Mouse (Mus musculus) layer of hippocampus, adult 9-11 months (tissue): ENCODE data around the gene Glra1.
"Not testable (repeated sequence)": the region's sequence is repeated elsewhere in the genome, so short reads cannot be mapped to it uniquely, and the experiment has no call there.

Experiments used
- DNase-seq: peaks from one replicate; pipeline ENCODE4 v3.0.0; 2022

The Glra1 gene

DNA sequence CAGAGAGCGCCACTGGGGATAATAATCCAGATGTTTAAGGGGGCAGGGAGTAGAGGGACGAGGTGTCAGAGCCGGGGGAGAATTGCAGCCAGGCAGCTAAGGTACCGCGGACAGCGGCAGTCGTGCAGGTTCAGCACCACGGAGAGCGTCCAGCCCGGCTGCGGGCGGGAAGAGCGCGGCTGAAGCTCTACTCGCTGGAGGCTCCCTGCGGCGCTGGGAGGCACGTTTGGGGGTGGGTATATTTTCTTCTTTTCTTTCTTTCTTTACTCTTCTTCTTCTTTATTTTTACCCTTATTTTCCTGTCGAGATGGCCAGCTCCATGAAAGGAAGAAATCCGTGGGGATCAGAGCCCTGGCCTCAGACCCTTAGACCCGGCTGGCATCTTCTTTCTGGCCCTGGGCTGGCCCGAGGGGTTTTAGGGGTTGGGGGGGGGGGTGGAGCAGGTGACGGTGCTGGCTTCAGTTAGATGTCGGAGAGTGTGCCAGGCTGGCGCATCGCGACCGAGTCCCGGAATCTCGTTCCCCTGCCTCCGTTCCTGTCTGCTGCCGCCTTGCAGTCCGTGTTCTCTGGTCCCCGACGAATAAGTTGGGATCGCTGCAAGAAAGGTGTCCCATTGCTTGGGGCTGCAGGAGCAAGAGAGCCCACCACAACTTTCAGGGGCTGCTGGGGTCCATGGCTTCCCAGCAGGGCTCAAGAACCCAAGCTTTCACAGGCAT, at the start of gene Glra1:
Gene Glra1, minus strand, starts transcription at position 391 of the 716 bp plus-strand sequence.
- DNase-seq: no peak

DNA sequence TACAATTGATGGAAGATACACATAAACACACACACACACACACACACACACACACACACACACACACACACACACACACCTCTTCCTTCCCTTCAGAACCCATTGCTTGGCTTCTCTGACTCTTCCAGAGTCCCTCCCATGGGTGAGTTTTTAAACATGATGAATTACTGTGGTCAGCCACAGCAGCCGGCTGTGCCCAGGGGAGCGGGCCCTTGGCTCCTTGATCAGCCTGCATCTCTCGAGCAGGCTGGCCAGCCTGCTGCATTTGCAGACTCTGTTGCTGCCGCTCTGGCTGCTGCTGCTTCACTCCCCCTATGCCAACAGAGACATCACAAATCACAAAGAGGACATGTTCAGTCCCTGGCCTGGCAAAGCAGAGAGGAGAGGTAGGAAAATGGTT, 29.0 kb upstream of the Glra1 start:
- DNase-seq: no peak

DNA sequence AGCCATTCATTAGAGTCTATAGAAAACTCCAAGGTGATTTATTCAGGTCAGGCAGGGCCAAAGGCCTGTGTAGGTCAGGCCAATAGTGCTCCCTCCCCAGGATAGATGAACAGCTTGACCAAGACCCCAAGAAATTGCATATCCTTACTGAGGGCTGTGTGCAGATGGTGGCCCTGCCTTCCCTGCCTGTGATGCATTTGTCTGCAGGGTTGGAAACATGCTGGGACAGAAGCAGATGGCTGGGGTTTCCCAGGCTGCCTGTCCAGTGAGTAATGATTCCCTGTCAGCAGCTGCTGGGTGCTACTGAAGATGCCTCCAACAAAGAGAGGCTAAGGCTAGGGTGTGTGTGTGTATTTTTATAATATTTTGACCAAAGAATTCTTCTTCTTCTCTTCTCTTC, 25.9 kb upstream of the Glra1 start:
- peak; percentile 28 for DNase-seq

DNA sequence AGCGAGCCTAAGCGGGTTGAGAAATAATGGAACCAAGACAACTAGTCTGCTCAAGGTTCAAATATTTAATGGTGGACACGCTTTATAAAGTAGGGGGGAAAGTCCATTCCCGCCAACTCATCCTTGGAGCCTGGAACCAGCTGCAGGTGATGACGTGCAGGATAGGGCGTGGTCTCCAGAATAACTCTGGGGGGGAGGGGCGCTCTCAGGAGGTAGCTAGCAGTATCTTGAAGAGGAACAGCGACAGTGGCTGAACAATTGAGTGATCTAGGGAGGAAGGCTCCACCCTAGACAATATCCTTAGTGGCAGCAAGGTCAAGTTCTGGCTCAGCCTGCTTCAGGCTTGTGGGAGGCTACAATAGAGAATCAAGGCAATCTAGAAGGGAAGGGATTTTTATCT, 6.6 kb upstream of the Glra1 start:
- DNase-seq: not testable (repeated sequence)

DNA sequence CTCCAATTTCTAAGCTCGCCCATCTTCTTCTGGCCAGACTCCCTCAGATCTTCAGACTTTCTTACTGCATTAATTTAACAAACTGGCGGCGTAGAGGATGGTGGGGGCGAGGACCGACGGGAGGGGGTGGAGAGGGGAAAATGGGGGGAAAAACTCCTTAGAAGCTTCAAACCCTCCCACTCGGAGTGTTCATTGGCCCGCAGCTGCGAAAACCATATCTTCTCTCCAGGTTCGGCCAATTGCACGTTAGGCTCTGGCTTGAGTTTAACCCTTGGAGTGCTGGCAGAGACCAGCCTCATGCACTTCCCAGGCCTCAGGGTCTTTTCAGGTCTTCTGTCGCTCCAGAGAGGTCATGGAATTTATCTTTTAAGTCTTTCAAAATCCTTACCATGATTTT, 524 bp upstream of the Glra1 start:
- no peak for DNase-seq

DNA sequence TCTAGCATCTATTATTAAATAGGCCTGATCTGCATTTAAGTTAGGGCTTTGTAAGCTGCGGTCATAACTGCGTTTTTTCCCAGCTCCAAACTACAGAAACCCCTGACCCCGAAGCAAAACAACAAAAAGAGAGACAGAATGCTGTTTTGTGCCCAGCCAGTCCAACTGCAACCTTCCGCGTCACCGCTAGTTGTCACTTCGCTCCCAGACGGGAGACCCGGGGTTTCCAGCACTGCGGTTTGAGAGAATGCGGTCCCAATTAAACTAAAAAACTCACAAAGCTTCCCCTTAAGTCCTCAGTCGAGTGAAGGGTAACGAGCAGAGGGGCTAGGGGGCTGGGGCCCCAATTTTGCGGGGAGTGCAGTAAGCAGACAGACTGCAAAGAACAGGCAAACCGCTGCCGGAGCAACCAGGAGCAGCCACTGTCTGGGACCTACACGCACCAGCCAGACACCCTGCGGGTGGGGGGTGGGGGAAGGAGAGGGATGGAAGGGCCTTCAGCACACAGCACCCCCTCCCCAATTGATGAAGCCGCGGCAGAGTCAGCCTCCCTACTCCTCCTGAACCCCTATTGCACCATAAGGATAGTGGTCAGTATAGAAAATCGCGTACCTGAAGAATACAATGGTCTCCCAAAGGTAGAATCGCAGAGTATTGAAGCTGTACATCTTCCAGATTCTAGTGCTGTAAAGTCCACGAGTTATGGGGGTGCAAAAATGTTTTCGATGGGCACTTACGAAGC, 761 bp downstream of the Glra1 start:
- no peak for DNase-seq

DNA sequence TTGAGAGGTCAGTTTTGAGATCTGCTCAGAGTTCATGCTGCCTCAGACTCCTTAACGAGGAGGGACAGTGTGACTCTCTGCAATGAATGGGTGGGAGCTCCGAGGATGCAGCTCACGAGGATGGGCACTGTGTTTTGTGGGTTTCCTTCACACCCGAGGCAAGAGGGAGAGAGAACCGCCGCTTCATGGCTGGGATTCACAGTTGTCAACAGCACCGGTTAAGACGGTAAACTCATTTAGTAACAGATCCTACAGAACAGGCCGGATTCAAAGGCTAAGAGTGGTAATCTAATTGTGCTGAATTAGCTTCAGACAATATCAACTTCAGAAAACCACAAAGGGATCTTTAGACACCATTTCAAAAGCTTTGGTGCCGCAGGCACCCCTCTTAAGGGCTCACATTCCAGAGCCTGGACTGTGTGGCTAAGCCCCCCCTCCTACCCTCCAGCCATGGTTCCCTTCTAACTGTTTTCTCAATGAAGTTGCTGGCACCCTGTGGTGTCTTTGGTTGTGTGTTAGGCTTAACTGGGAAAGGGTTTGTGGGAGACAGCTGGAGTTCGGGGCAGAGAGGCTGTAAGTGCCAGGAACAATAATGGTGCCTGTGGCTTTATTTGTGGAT, 6.4 kb downstream of the Glra1 start:
- DNase-seq: no peak

DNA sequence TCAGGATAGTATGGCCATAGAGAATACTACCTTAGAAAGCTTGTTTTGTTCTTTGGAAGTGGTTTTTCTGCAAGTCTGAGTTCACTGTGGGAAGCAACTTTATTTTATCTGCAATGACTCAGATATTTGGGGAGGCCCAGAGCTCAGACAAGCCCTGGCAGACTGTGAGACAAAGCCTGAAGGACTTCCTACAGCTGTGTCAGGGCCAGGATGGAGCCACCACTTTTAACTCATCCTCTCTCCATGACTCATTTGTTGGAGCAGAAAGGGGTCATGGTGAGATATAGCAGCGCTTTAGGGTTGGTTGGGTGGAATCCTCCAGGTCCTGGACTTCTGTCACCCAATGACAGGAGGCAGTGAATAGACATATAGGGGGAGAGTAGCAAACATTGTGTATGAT, 12.3 kb downstream of the Glra1 start:
- no peak for DNase-seq

DNA sequence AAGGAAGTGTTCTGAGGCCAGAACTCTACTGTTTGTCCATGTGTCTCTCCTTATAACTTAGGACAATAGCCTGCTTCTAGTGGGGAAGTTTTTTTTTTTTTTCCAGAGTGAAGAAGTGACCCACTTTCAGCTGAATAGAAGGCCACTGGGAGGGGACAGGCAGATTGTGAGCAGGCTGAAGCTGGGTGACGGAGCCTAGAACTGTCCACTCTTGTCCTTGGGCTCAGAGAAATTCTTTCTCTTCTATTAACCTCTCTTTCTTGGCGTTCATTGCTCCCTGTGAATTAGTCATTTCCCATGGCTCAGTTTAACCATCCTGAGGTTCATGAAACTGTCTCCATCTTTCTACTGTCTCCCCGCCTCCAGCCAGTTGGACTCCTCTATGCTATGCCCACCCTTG, 13.6 kb downstream of the Glra1 start:
- no peak for DNase-seq

DNA sequence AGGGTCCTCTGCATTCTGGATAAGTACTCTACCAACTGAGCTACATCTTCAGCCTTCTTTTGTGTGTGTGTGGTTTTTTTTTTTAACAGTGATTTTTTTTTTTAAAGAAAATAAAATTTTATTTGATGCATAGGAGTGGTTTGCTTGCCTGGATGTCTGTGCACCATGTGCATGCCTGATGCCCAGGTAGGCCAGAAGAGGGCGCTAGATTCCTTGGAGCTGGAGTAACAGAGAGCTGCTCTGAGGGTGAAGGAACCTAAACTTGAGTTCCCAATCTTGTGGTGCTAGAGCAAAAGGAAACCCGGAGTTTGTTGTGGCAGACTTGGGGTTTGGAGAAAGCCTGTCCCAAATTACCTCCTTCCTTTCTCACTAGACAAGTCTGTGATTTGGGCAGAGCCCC, 16.8 kb downstream of the Glra1 start:
- DNase-seq: no peak

DNA sequence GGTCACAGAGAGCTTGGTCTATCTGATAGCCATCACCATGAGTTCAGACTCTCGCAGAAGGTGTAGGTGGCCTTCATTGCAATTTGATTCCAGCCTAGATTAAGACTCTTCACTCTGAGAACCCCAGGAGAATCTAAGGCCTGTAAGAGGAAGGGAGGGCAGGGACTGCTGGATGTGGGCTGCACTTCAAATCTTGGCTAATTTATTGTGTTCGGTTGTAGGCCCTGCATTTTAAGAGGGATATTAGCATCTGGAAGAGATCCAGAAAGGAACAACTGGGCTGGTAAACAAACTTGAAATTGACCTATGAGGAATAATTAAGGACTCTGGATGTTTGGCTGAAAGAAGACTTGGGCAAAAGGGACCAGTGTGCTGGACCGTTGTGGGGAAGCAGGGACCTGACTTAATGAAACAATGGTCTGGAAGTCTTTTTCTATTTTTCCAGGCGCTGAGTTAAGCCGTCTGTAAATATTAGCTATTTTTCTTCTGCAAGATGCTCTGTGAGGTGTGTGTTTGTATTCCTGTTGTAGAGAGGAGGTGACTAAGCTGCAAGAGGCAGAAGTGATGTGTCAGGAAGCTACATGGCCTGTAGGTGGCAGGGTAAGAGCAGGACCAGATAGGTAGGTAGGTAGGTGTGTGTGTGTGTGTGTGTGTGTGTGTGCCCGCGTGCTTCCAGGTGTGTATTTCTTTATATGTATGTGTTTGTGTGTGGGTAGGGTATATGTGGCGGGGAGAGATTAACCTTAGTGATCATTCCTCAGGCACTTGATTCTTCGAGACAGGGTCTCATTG, 18.4 kb downstream of the Glra1 start:
- peak; percentile 11 for DNase-seq

DNA sequence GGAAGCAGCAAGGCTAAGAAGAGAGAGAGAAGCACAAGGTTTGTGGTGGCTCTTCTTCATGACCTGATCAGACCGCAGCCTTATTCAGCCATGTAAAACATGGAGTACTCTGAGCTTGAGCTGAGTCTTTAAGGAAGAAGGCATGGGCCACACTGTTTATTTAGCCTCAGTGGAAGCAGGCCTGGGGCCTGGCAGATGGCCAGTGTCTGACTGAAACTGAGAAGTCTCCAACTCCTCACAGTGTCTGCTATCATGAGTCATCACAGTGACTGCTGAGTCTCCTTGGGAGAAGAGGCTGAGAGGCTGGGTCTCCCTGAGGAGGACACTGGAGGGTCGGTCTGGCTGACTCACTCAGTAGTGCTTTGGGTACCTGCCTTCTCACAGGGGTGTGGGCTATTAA, 33.6 kb downstream of the Glra1 start:
- no peak for DNase-seq

DNA sequence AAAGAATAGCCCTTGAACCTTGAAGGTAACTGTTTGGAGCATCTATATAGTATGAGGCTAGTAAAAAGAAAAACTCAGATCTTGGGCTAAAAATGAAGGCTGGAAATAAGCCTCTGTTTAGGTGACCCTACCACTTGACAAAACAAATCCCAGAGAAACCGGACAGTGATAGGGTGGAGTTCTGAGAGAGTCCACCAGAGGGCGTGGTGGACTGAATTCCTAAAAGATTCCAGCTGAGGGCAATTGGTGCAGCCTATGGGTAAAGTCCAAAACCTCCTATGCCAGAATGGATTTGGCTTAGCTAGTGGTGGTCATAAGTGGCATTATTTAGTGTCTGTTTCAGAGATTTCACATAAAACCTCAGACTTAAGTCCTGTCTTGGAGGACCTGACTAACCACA, 36.9 kb downstream of the Glra1 start:
- DNase-seq: no peak

DNA sequence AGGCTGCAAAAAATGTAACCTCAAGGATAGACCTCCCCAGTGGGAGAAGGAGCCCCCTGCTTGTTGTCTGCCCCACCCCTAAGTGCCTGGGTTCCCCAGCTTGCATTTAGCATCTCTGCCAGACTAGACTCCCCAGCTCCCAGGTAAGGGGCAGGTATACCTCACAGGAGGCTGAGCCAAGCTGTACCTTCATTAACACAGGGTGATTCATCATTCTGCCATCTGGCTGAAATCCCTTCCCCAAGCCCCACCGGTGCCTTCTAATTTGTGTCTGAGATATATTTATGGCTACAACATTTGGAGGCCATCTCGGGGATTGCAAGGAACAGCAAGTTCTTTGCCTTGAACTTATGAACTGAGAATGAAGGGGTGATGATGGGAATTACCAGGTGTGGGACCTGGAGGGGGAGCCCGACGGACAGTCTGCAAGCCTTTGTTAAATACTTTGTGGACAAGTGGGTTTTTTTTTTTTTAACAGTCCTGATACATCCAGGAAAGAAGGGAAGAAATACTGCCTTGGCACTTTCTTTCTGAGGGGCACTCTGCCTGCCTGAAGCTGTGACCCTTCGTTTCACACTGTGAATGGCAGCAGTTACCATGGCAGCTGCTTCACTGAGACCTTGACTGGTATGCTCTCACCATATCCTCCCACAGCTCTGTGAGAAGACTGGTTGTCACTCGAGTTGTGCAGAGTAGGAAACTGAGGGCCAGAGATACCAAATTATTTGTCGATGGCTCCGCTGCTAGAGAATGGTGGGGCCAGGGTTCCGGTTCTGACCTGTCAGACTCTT, 41.5 kb downstream of the Glra1 start:
- DNase-seq: no peak

DNA sequence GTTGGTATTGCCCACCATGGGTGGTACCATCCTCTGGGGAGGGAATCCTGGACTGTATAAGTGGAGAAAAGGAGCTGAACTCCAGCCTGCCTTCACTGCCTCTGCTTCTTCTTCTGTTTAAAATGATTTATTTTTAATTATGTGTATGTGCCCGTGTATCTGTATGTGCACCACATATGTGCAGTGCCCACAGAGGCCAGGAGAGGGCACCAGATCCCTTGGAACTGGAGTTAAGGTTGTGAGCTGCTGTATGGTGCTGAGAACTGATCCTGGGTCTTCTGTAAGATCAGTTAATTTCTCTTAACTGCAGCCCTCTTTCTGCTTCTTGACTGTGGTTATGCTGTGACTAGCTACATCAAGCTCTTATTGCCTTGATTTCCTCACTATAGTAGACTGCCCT, 62.3 kb downstream of the Glra1 start:
- no peak for DNase-seq

DNA sequence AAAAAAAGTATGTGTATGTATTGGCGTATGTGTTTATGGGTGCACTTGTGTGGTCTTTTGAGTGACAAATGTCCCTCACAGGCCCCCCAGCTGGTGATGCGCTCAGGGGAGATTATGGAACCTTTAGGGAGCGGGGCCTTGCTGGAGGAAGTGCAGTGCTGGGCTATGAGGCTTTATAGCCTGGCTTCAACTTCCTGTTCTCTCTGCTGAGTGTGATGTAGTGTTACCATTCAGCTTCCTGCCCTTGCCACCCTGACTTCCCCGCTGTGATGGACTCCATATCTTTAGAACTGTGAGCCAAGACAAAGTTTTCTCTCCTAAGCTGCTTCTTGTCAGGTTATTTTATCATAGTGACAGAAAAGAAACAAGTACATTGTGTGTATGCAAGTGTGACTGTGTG, 65.3 kb downstream of the Glra1 start:
- no peak for DNase-seq

DNA sequence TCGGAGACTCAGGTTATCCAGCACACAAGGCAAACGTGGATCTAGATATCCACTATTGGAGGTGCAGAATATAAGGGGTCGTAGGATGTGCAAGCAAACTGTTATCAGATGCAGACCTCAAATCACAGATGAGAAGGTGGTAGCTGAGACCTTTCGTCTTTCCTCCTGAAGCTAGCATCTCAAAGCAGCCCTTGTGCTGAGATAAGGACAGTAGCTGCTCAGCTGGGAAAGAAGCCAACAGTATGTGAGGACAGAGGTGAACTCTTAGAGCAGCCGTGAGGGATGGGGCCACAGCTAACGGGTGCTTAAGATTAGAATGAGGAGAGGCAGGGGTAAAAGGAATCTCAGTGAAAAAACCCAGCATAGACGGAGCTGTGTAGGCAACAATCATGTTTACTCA, 65.9 kb downstream of the Glra1 start:
- no peak for DNase-seq

DNA sequence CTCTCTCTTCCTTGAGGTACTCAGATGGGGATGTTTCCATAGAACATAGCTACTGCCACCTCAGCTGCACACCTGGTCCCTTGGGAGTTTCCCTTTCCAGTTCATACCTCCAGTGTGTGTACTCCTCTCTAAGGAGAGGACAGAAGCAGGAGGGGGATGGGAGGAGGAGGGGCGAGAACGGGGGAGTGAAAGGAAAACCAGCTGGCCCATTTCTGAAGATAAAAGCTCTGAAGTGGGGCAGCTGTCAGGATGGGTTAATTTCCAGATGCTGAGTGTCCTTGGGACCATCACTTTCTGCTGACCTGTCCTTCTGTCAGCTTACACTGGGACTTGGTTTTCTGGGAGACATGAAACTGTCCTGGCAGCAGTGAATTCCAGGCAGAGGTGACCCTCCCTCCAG, 73.2 kb downstream of the Glra1 start:
- DNase-seq: no peak

DNA sequence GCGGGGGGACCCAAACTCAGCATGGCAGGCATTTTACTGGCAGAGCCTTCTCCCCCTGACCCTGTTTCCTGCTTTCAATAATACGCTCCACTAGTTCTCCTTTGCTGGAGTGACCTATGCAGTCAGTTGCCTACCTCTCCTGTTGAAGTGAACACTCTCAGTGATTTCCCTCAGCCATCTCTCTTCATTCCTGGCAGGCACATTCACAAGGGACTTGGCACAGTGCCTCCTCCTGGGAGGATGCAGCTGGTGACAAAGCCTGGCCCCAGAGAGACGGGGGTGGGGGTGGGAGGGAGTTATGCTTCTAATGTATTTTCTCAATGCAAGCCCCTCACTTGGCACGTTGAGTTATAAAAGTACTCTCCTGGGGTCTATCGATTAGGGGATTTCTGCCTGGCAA, 74.6 kb downstream of the Glra1 start:
- peak; percentile 81 for DNase-seq

DNA sequence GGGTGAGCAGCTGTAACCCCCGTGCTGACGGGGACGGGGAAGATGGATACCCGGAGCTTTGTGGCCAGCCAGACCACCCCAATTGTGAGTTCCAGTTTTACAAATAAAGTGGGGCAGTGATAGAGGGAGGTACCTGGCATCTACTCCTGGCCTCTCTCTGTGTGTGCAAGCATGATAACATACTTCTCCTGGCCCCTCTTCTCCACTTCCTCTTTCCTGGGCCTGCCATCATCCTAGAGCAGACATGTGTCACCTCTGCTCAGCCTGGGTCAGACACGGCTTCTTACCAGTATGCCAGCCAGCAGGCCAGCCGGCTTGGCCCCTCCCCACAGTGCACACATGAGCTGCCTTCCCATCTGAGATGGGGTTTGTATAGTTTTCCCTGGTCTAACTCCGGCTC, 77.3 kb downstream of the Glra1 start:
- DNase-seq: no peak

DNA sequence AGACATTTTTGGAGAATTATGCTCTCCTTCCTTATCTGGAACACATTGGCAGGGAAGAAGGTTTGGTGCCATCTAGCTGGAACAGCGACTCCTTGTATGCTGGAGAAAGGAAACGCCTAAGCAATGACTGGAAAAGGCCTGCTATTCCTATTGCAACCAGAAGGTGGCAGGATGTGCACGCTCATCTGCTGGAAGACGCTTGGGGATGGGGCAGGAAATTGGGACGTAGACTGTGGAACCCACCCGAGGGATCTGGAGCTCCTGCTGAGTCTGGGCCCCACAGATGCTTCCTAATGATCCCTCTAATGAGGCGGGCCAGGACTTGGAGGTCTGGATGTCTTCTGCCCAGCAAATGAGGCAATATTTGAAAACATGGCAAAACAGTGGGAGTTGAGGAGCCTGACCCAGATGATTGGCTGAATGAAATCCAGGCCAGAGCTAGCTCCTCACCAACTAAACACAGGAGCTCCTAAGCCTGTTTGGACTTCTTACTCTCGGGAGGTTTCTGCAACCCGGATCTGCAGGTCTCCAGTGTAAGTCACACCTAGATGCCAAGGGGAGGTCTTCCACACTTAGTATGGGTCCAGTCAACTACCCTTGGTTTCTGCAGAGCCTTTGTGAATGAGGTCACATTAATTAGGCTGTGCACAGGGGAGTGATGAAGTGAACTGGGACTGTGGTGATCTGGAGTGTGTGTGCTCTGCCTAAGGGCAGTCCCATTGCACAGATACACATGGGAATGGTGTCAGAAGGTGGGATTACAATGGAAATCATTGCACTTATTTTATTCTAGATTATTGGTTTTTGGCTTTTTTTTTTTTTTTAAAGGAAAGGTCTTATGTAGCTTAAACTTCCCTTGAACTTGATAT, 89.0 kb downstream of the Glra1 start:
- DNase-seq: peak; percentile 68

DNA sequence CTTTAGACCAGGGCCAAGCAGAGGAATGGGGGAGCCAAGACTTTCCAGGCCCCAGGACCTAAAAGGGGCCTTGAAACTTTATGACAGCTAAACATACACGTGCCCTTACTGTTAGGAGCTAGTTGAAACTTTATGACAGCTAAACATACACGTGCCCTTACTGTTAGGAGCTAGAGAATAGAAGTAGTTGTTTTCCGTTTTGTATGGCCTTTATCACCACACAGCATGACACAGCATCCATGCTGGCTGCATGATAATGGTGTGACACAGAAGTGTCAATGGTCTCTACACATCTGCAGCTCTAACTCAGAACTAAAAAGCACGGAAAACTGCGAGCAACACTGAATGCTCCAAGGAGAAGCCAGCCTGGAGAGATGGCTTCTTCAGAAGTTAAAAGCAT, 90.3 kb downstream of the Glra1 start:
- DNase-seq: no peak
